Mouse (Mus musculus): ENCODE measurements at regions not wholly inside any gene's neighbourhood (a gene's known extent, or its start where the extent isn't known, plus 50 kb on each side); places are given as distances from the start of the nearest gene placed in this dataset.

DNA sequence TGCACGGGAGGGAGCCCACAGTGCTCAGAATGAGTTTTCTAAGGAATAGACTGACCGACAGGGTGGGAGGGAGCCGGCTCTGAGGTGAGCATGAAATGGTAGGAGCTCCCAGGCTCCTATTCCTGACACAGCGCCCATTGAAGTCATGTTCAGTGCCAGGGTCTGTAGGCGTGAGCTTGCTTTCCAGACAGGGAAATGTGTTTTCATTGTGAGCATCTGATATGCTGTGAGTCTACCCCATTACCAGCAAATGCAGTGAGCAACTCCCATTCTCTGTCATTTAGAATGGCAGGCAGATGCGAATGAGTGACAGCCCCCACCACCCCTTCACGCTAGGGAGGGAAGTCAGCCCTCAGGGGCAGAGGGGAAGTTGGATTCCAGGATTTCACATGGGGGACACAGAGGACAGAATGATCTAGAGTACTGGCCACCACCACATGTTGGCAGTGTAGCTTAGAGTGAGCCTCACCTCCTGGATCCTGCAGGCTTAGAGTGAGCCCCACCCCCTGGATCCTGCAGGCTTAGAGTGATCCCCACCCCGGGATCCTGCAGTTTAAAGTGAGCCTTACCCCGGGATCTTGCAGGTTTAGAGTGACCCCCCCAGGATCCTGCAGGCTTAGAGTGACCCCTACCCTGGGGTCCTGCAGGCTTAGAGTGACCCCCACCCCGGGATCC lies 283.2 kb upstream of the Eef2kmt start:
- Histone ChIP-seq H3K27ac (ENCODE audit: low read depth, low read length) (no peak overlapping the region), H3K9ac (ENCODE audit: low read depth, low read length) (no peak overlapping the region), H3K36me3 (ENCODE audit: control insufficient read depth, insufficient read depth, low read length) (no peaks in the 10 kb centered on the region), H3K27me3 (ENCODE audit: control insufficient read depth, insufficient read depth, low read length) (no peaks in the 10 kb centered on the region), H3K4me2 (replicated peaks; ENCODE audit: low read depth, low read length) (no peak overlapping the region), H3K4me3 (ENCODE audit: low read depth, low read length) (no peak overlapping the region), H3K4me1 (replicated peaks; ENCODE audit: control insufficient read depth, insufficient read depth, low read length) (no peaks in the 10 kb centered on the region; the same call in none of the 2 replicates), H3K9me3 (ENCODE audit: control insufficient read depth, low read length) (no peaks in the 10 kb centered on the region)
- ATAC-seq (ENCODE audit: low FRiP score) (no peak), DNase-seq (ENCODE audit: low spot score) (no peak)
- 48% methylated on average over 10 of the region's 10 CpGs for WGBS

DNA sequence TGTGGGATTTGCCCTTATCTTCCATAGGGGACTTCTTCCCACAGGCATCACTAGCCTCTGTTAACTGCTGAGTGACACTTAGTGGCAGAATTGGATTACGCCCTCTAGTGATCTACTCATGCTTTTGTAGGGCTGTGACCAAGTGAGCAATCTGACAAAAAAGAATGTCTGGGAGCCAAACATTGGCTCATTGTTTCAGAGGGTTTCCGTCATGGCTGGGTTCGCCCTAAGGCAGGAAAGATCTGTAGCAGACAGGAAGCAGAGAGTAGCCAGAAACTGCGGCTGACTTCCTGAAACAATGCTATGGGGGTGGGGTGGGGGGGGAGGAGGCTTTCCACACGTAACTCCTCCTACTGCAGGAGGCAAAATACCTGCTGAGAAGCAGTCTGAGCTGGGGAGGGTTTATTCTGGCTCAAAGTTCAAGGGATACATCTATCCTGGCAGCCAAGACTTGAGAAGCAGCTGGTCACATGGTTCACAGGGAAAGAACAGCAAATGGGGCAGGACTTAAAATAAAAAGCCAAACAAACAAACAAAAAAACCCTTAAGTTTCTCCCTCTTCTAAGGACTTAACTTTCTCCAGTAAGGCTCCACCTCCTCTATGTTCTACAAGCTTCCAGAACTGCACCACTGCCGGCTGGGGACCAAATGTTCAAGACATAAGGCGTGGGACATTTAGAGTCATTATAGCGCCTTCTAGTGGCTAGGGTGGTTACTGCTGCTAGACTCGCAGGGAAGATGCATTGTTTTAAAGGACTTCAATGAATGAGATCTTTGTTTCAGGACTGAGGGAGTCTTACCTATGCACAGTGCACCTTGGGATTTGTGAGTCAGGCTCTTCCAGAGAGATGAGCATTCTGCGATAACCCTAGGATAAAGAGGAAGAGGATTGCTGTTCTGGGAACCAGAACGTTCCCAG lies 281.8 kb upstream of the Eef2kmt start:
- Histone ChIP-seq H3K9ac (ENCODE audit: low read depth, low read length) (no peak overlapping the region), H3K9me3 (ENCODE audit: control insufficient read depth, low read length) (no peaks in the 10 kb centered on the region), H3K27me3 (ENCODE audit: control insufficient read depth, insufficient read depth, low read length) (no peaks in the 10 kb centered on the region), H3K4me3 (ENCODE audit: low read depth, low read length) (no peak overlapping the region), H3K4me2 (replicated peaks; ENCODE audit: low read depth, low read length) (no peak overlapping the region), H3K27ac (ENCODE audit: low read depth, low read length) (no peak overlapping the region), H3K4me1 (replicated peaks; ENCODE audit: control insufficient read depth, insufficient read depth, low read length) (no peaks in the 10 kb centered on the region; the same call in none of the 2 replicates), H3K36me3 (ENCODE audit: control insufficient read depth, insufficient read depth, low read length) (no peaks in the 10 kb centered on the region)
- 50% methylated on average over 11 of the region's 11 CpGs for WGBS
- ATAC-seq (ENCODE audit: low FRiP score), result peak; percentile 16; the same call in 1 of the 2 replicates
- DNase-seq (ENCODE audit: low spot score), result peak; percentile 62

GRCm38 (mm10) chr16:5536515-5536972 lies 280.8 kb upstream of the Eef2kmt start:
- Histone ChIP-seq H3K27me3 (ENCODE audit: control insufficient read depth, insufficient read depth, low read length) (no peaks in the 10 kb centered on the region), H3K9ac (ENCODE audit: low read depth, low read length) (0 out of 2 replicates have a peak overlapping the region, but pooled peaks have one; percentile 19), H3K4me2 (replicated peaks; ENCODE audit: low read depth, low read length) (no peak overlapping the region), H3K27ac (ENCODE audit: low read depth, low read length) (no peak overlapping the region), H3K4me1 (replicated peaks; ENCODE audit: control insufficient read depth, insufficient read depth, low read length) (no peaks in the 10 kb centered on the region; the same call in none of the 2 replicates), H3K9me3 (ENCODE audit: control insufficient read depth, low read length) (no peaks in the 10 kb centered on the region), H3K4me3 (ENCODE audit: low read depth, low read length) (no peak overlapping the region), H3K36me3 (ENCODE audit: control insufficient read depth, insufficient read depth, low read length) (no peaks in the 10 kb centered on the region)
- 29% methylated on average over 14 of the region's 14 CpGs for WGBS
- ATAC-seq (ENCODE audit: low FRiP score), result no peak
- DNase-seq (ENCODE audit: low spot score), result peak; percentile 35

DNA sequence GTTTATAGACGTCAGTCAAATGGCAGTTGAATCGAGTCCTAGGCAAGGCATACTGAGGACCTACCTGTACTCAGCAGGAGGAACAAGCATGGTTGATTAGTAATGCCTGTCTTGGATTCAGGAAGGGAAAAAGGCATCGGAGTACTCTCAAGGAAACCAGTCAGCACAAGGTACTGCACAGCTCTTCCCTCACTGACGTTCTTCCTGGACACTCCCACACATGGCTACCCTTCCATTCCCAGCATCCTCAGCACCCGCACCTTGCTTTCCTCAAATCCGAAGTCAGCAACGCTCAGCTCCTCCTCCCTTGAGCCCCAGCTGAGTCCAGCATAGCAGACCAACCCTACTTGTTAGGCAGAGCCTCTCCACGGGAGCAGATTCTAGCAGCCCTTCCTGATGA lies 279.6 kb upstream of the Eef2kmt start:
- ATAC-seq (ENCODE audit: low FRiP score) (no peak), DNase-seq (ENCODE audit: low spot score) (no peak)
- H3K36me3 ChIP-seq (ENCODE audit: control insufficient read depth, insufficient read depth, low read length), result no peaks in the 10 kb centered on the region
- no peaks in the 10 kb centered on the region for H3K9me3 ChIP-seq (ENCODE audit: control insufficient read depth, low read length)
- no peak overlapping the region for H3K9ac ChIP-seq (ENCODE audit: low read depth, low read length)
- H3K4me3 ChIP-seq (ENCODE audit: low read depth, low read length), result no peak overlapping the region
- no peak overlapping the region for H3K27ac ChIP-seq (ENCODE audit: low read depth, low read length)
- H3K27me3 ChIP-seq (ENCODE audit: control insufficient read depth, insufficient read depth, low read length), result no peaks in the 10 kb centered on the region
- H3K4me1 ChIP-seq (replicated peaks; ENCODE audit: control insufficient read depth, insufficient read depth, low read length), result no peaks in the 10 kb centered on the region; the same call in none of the 2 replicates
- H3K4me2 ChIP-seq (replicated peaks; ENCODE audit: low read depth, low read length), result no peak overlapping the region
- WGBS, result 52% methylated on average over 8 of the region's 8 CpGs

- Histone ChIP-seq H3K36me3 (ENCODE audit: control insufficient read depth, insufficient read depth, low read length) (no peaks in the 10 kb centered on the region), H3K4me1 (replicated peaks; ENCODE audit: control insufficient read depth, insufficient read depth, low read length) (no peaks in the 10 kb centered on the region; the same call in none of the 2 replicates), H3K9ac (ENCODE audit: low read depth, low read length) (no peak overlapping the region), H3K4me3 (ENCODE audit: low read depth, low read length) (no peak overlapping the region), H3K27ac (ENCODE audit: low read depth, low read length) (no peak overlapping the region), H3K4me2 (replicated peaks; ENCODE audit: low read depth, low read length) (no peak overlapping the region), H3K9me3 (ENCODE audit: control insufficient read depth, low read length) (no peaks in the 10 kb centered on the region), H3K27me3 (ENCODE audit: control insufficient read depth, insufficient read depth, low read length) (no peaks in the 10 kb centered on the region)
- ATAC-seq (ENCODE audit: low FRiP score) (no peak), DNase-seq (ENCODE audit: low spot score) (no peak)
- 66% methylated on average over 5 of the region's 5 CpGs for WGBS
Observed at GRCm38 (mm10) chr16:5534862-5535261, 279.1 kb upstream of the Eef2kmt start.

GRCm38 (mm10) chr16:5534385-5534784 lies 278.6 kb upstream of the Eef2kmt start:
- WGBS, result 83% methylated on average over 3 of the region's 3 CpGs

DNA sequence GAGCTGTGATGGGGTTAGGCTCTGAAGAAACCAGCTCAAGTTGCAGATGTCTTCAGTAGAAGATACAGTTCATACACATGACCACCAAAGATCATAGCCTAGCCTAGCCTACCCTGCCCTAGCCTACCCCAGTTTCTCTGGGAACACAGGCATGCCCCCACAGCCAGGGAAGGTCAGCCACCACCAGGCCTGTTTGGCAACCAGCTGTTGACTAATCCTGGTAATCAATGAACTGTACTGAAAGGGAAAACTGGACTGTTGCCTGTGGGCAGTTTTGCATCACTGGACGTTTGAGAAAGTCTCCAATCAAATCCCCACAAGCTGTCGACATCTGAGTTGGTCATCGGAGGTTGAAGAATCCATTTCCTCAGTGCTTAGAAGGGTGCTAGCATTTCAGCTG lies 276.5 kb upstream of the Eef2kmt start:
- DNase-seq (ENCODE audit: low spot score) (no peak), ATAC-seq (ENCODE audit: low FRiP score) (no peak)
- no peak overlapping the region for H3K4me3 ChIP-seq (ENCODE audit: low read depth, low read length)
- 70% methylated on average over 3 of the region's 3 CpGs for WGBS
- H3K4me2 ChIP-seq (replicated peaks; ENCODE audit: low read depth, low read length), result no peak overlapping the region
- no peaks in the 10 kb centered on the region; the same call in none of the 2 replicates for H3K4me1 ChIP-seq (replicated peaks; ENCODE audit: control insufficient read depth, insufficient read depth, low read length)
- no peaks in the 10 kb centered on the region for H3K36me3 ChIP-seq (ENCODE audit: control insufficient read depth, insufficient read depth, low read length)
- no peak overlapping the region for H3K9ac ChIP-seq (ENCODE audit: low read depth, low read length)
- H3K9me3 ChIP-seq (ENCODE audit: control insufficient read depth, low read length), result no peaks in the 10 kb centered on the region
- no peak overlapping the region for H3K27ac ChIP-seq (ENCODE audit: low read depth, low read length)
- H3K27me3 ChIP-seq (ENCODE audit: control insufficient read depth, insufficient read depth, low read length), result no peaks in the 10 kb centered on the region

More at GRCm38 (mm10) chr16:5534385-5534784, 278.6 kb upstream of the Eef2kmt start:
- no peak overlapping the region for H3K9ac ChIP-seq (ENCODE audit: low read depth, low read length)
- ATAC-seq (ENCODE audit: low FRiP score), result no peak
- no peaks in the 10 kb centered on the region for H3K9me3 ChIP-seq (ENCODE audit: control insufficient read depth, low read length)
- DNase-seq (ENCODE audit: low spot score), result no peak
- H3K4me3 ChIP-seq (ENCODE audit: low read depth, low read length), result no peak overlapping the region
- H3K4me1 ChIP-seq (replicated peaks; ENCODE audit: control insufficient read depth, insufficient read depth, low read length), result no peaks in the 10 kb centered on the region; the same call in none of the 2 replicates
- H3K4me2 ChIP-seq (replicated peaks; ENCODE audit: low read depth, low read length), result no peak overlapping the region
- H3K27me3 ChIP-seq (ENCODE audit: control insufficient read depth, insufficient read depth, low read length), result no peaks in the 10 kb centered on the region
- H3K36me3 ChIP-seq (ENCODE audit: control insufficient read depth, insufficient read depth, low read length), result no peaks in the 10 kb centered on the region
- H3K27ac ChIP-seq (ENCODE audit: low read depth, low read length), result no peak overlapping the region

DNA sequence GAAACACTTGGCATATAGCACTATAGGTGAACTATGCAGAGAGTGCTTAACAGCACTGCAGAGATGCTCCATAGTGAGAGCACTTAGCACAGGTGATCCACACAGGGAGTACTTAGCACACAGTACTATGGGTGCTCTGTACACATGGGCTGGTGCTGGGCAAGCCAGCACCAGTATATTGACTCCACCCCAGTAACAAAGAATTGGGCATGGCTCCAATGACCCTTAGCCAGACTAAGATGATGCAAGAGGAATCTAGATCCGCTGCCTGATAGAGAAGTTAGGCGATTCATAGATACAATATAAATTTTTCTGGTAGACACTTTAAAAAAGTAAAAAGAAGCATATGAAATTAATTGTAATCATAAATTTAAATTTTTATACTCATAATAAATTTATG lies 274.0 kb upstream of the Eef2kmt start:
- no peak overlapping the region for H3K4me2 ChIP-seq (replicated peaks; ENCODE audit: low read depth, low read length)
- H3K9ac ChIP-seq (ENCODE audit: low read depth, low read length), result no peak overlapping the region
- no peaks in the 10 kb centered on the region; the same call in 1 of the 2 replicates for H3K4me1 ChIP-seq (replicated peaks; ENCODE audit: control insufficient read depth, insufficient read depth, low read length)
- no peaks in the 10 kb centered on the region for H3K36me3 ChIP-seq (ENCODE audit: control insufficient read depth, insufficient read depth, low read length)
- H3K27me3 ChIP-seq (ENCODE audit: control insufficient read depth, insufficient read depth, low read length), result no peaks in the 10 kb centered on the region
- no peak for ATAC-seq (ENCODE audit: low FRiP score)
- no peak overlapping the region for H3K27ac ChIP-seq (ENCODE audit: low read depth, low read length)
- H3K4me3 ChIP-seq (ENCODE audit: low read depth, low read length), result no peak overlapping the region
- no peaks in the 10 kb centered on the region for H3K9me3 ChIP-seq (ENCODE audit: control insufficient read depth, low read length)
- 96% methylated on average over 2 of the region's 2 CpGs for WGBS
- no peak for DNase-seq (ENCODE audit: low spot score)

All from hindbrain, embryonic 11.5 days (tissue).